Mouse (Mus musculus) macrophage (primary cell): ENCODE data around the gene Ubqln5. TPM values are rescaled to one million over a fixed set of nuclear protein-coding genes. Genes with fewer than 3 reads are reported as not detected.

ENCODE experiments used
- H3K27ac ChIP-seq: fragments of 350-480 bp; formaldehyde crosslinking; 2 replicates; pipeline ENCODE4 v1.9.0; 2021
- H3K36me3 ChIP-seq: fragments of 350-480 bp; formaldehyde crosslinking; 2 replicates; pipeline ENCODE4 v1.9.0; 2021; ENCODE audit errors: inconsistent target
- H3K4me3 ChIP-seq: fragments of 350-480 bp; formaldehyde crosslinking; 2 replicates; pipeline ENCODE4 v1.9.0; 2021; ENCODE audit errors: inconsistent target
- H3K79me2 ChIP-seq: fragments of 350-480 bp; formaldehyde crosslinking; 2 replicates; pipeline ENCODE4 v1.9.0; 2021; ENCODE audit errors: inconsistent target
- WGBS: methylation state at CpG from one replicate; pipeline ENCODE4 v1.1.7; 2026; ENCODE audit warnings: inconsistent platforms; ENCODE audit not compliant: missing documents; 5-methylcytosine and 5-hydroxymethylcytosine counted together
- polyA plus RNA-seq: library from polyadenylated mRNA; stranded (reverse); fragments of 250-400 nt; gene quantifications from 3 replicates; pipeline ENCODE4 v1.2.4, GENCODE M21; 2018; ENCODE audit warnings: inconsistent platforms
- total RNA-seq, 78 experiments: library from RNA; depleted of rRNA; stranded (reverse); fragments of 250-400 nt; gene quantifications; 1 replicate in 9 of 78; 2 replicates in 24 of 78; 3 replicates in 43 of 78; 4 replicates in 2 of 78; pipeline ENCODE4 v1.2.4; 2018; ENCODE audit warnings: inconsistent platforms in 56 of 78

Gene Ubqln5
- not detected for total RNA-seq (2018; cell fraction: chromatin; rRNA removed)
- total RNA-seq (2018; cell fraction: cytosol; rRNA removed) = not detected
- not detected for total RNA-seq (2018; cell fraction: nucleus; rRNA removed)
- not detected in 3 replicates for polyA plus RNA-seq

- 89% methylated on average over 5 of the region's 5 CpGs for WGBS
- H3K79me2 ChIP-seq = no peaks in the 10 kb centered on the region
- no peak within 1 kb of the TSS for H3K4me3 ChIP-seq
- no peak within 1 kb of the TSS for H3K27ac ChIP-seq
- H3K36me3 ChIP-seq = no peaks in the 10 kb centered on the region
These were observed at the start of gene Ubqln5 for GRCm38 (mm10) chr7:104129726-104130125. TSS of gene Ubqln5 (minus strand) at chr7:104129826.

- Histone ChIP-seq H3K79me2 (no peaks in the 10 kb centered on the region), H3K4me3 (no peak overlapping the region), H3K27ac (no peak overlapping the region), H3K36me3 (no peaks in the 10 kb centered on the region)
- WGBS = 86% methylated on average over 1 of the region's 1 CpGs
These were observed 49.4 kb upstream of the Ubqln5 start for GRCm38 (mm10) chr7:104179074-104179473.

GRCm38 (mm10) chr7:104178422-104179054 is 48.9 kb upstream of the Ubqln5 start:
- Histone ChIP-seq H3K4me3 (no peak overlapping the region), H3K27ac (no peak overlapping the region), H3K36me3 (no peaks in the 10 kb centered on the region), H3K79me2 (no peaks in the 10 kb centered on the region)
- WGBS = 90% methylated on average over 5 of the region's 5 CpGs

GRCm38 (mm10) chr7:104175085-104175484 is 45.5 kb upstream of the Ubqln5 start:
- Histone ChIP-seq H3K27ac (no peak overlapping the region), H3K36me3 (no peaks in the 10 kb centered on the region), H3K4me3 (no peak overlapping the region), H3K79me2 (no peaks in the 10 kb centered on the region)
- WGBS = 100% methylated on average over 1 of the region's 1 CpGs

- Histone ChIP-seq H3K79me2 (no peaks in the 10 kb centered on the region), H3K4me3 (no peak overlapping the region), H3K36me3 (no peaks in the 10 kb centered on the region), H3K27ac (no peak overlapping the region)
- WGBS = 23% methylated on average over 6 of the region's 6 CpGs
These were observed 40.1 kb upstream of the Ubqln5 start for GRCm38 (mm10) chr7:104169634-104170204.

GRCm38 (mm10) chr7:104167105-104167504 is 37.5 kb upstream of the Ubqln5 start:
- 15% methylated on average over 6 of the region's 6 CpGs for WGBS
- H3K27ac ChIP-seq = no peak overlapping the region
- H3K79me2 ChIP-seq = no peaks in the 10 kb centered on the region
- no peaks in the 10 kb centered on the region for H3K36me3 ChIP-seq
- no peak overlapping the region for H3K4me3 ChIP-seq

- no peaks in the 10 kb centered on the region for H3K36me3 ChIP-seq
- no peak within 1 kb of the TSS for H3K27ac ChIP-seq
- H3K4me3 ChIP-seq = no peak within 1 kb of the TSS
- H3K79me2 ChIP-seq = no peaks in the 10 kb centered on the region
- 100% methylated on average over 2 of the region's 2 CpGs for WGBS
These were observed 20.8 kb upstream of the Ubqln5 start, which contains the start of gene Ubqlnl for GRCm38 (mm10) chr7:104150456-104150855. TSS of gene Ubqlnl (minus strand) at chr7:104150556.

- no peaks in the 10 kb centered on the region for H3K36me3 ChIP-seq
- H3K4me3 ChIP-seq = no peak within 1 kb of the TSS
- WGBS = 90% methylated on average over 3 of the region's 3 CpGs
- H3K27ac ChIP-seq = no peak within 1 kb of the TSS
- no peaks in the 10 kb centered on the region for H3K79me2 ChIP-seq
These were observed 13.6 kb upstream of the Ubqln5 start, which contains the start of gene Ubqln3 for GRCm38 (mm10) chr7:104143179-104143578. TSS of gene Ubqln3 (minus strand) at chr7:104143279.

- H3K36me3 ChIP-seq = no peaks in the 10 kb centered on the region
- H3K79me2 ChIP-seq = no peaks in the 10 kb centered on the region
- no peak within 1 kb of the TSS for H3K27ac ChIP-seq
- H3K4me3 ChIP-seq = no peak within 1 kb of the TSS
- 91% methylated on average over 5 of the region's 5 CpGs for WGBS
These were observed 7.7 kb upstream of the Ubqln5 start, which contains the start of gene Olfr643 for GRCm38 (mm10) chr7:104137305-104137704. TSS of gene Olfr643 (minus strand) at chr7:104137405.

- no peak within 1 kb of the TSS for H3K27ac ChIP-seq
- no peaks in the 10 kb centered on the region for H3K79me2 ChIP-seq
- H3K36me3 ChIP-seq = no peaks in the 10 kb centered on the region
- no peak within 1 kb of the TSS for H3K4me3 ChIP-seq
These were observed 25.0 kb downstream of the Ubqln5 start, which contains the start of gene Olfr646 for GRCm38 (mm10) chr7:104104757-104104972. TSS of gene Olfr646 (plus strand) at chr7:104104873.

GRCm38 (mm10) chr7:104103913-104104756 is 25.5 kb downstream of the Ubqln5 start:
- H3K36me3 ChIP-seq = no peaks in the 10 kb centered on the region
- 33% methylated on average over 3 of the region's 4 CpGs for WGBS
- H3K79me2 ChIP-seq = no peaks in the 10 kb centered on the region
- H3K4me3 ChIP-seq = no peak overlapping the region
- H3K27ac ChIP-seq = no peak overlapping the region

- H3K79me2 ChIP-seq = no peaks in the 10 kb centered on the region
- 83% methylated on average over 1 of the region's 1 CpGs for WGBS
- no peaks in the 10 kb centered on the region for H3K36me3 ChIP-seq
- H3K4me3 ChIP-seq = no peak within 1 kb of the TSS
- no peak within 1 kb of the TSS for H3K27ac ChIP-seq
These were observed 44.3 kb downstream of the Ubqln5 start, which contains the start of gene Olfr645 for GRCm38 (mm10) chr7:104085365-104085764. TSS of gene Olfr645 (minus strand) at chr7:104085465.
